Mouse (Mus musculus) CD4-positive helper T cell, adult 2 months (primary cell): ENCODE measurements around the gene Mllt3.

Experiments
- DNase-seq: peaks from one replicate; pipeline ENCODE4 v3.0.0-alpha.2; 2012; ENCODE audit warnings: low read depth, missing footprints, low spot score

Mllt3 gene

DNA sequence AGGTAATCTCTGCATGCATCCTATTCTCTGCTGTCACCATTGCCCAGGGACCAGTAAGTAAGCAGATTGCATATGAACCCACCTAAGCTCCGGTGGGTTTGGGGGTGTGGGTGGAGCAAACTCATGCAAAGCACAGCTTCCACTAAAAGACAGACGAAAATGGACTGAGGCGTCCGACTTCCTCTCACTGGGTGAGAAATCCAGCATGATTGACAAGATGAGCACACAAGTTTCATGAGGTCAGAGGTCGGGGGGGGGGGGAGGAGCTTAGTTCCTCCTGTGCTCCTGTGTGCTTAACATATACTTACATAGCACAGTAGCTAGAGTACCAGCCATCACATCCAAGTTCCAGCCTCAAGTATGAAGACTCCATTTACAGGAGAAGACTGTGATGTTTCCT, 206.8 kb downstream of the Mllt3 start:
- DNase-seq, result no peak

DNA sequence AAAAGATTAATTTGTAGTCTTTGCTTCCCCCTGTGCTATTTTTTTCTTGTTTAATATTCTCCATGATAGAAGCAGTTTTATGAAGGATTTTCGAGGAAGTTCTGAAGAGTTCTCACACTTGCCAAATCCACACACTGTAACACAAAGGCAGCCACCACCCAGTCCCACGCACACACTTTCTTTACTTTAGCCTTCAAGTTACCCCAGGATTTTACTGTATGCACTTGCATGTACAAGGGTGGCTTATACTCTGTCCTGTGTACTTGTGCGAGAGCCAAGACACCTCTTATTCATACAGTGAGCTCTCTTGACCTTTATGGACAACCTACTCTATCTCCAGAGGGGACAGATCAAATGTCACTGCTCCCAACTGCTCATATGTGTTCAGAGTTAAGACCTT, 209.5 kb downstream of the Mllt3 start:
- no peak for DNase-seq

DNA sequence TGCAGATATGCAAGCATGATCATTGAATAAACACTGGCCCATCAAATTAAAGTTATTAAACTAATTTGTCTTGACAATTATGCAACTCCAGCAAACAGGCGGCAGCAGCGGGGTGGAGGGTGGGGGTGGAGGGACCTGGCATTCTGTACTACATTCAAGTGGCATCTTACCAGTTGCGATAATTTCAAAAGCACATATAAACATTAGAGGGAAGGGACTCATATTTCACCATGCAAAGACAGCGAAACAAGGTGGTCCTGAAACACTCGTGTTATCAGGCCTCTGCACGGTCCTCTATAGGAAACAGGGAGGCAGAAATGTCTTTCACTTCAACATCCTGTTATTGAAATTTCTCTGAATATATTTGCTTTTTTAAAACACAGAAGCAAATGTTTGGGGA, 210.0 kb downstream of the Mllt3 start:
- no peak for DNase-seq

DNA sequence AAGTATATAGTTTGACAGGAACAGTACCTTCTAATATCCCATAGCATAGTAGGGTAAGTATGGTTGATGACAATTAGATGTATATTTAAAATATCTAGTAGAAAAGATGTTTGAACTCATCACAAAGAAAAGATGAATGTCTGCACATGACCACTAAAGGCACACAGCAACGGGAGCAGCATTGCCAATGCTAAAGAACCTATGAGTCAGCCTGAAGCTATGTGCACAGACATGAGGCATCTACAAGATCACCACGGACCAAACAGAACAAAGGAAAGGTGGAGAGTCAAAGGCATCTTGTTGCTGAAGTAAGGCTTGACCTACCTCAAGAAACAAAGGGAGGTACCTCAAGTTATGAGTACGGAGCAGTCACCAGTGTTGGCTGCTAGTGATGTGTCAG, 212.3 kb downstream of the Mllt3 start:
- DNase-seq, result no peak

DNA sequence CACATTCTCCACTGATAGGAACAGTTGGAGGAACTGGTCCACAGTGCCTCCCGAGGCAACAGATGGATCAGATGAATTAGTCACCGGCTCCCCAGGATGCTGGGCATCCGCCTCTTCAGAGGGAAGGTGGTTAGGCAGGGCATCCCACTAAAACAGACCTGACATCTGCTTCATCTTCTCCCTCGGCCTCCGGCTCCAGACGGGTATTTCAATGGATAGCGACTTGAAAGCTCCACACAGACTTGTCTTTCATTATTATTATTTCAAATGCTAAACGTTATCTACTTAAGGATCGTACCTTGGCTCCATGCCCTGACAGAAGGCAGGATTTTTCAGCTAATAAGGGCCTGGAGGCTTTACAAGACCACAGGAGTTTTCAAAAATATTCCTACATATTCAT, 214.0 kb downstream of the Mllt3 start:
- DNase-seq, result no peak

DNA sequence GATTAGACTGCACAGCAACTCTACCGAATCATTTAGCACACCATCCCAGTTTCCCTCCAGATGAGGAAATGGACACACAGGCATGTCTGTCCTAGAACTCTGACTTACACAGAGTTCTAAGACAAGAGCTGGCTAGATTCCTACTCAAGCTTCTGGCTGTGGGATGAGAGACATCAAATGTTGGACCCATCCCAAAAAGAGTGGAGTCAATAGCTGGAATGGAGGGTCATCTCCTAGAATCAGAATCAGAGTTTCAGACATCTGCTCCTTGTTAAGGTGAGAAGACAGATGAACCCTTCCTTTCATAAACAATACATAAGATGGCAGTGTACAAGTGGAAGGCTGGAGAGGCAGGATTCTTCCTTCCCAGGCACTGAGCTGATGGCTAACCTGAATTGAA, 214.9 kb downstream of the Mllt3 start:
- no peak for DNase-seq

DNA sequence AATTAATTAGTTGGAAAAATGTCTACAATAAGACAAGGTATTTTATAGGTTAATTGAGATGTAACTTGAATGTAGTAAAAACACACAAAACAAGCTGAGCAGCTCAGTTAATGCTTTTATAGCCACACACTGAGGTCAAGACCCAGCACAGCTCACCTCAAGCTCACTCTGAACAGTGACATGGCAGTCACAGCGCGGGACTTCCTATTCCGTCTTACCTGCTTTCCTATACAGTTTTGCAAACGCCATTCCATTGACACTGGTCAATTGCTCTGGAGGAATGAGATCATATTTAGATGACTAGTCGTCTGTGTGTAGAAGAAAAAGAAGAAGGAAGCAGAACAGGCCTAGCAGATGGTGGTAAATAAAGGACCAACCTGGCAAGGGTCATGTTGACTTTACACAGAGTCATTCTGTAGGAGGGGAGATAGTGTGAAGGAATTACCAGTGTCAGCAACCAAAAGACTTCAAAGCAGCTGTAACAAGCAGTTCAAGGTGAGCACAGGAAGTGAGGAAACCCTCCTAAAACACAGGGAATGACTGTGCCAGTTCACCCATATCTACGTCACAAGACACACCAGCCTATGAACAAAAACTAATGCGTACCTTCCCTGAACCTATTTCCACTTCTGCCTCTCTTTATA, 217.6 kb downstream of the Mllt3 start:
- DNase-seq, result no peak

DNA sequence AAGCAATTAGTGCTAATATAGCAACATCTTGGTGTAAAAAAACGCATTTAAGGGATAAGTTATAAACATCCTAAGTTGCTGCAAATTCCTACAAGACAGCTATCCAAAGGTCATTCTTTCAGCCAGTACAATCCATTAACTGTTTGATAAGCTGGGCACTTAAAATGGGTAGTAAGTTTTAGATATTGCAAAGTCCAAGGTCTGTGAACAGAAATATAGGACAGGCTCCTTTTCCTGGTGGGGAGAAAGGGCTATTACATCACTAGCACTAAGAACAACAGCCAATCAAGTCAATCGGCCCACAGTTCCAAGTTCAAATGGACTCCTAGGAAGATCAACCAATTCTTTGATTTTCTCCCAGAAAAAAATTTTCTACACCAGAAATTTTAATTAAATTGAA, 221.3 kb downstream of the Mllt3 start:
- DNase-seq, result no peak

DNA sequence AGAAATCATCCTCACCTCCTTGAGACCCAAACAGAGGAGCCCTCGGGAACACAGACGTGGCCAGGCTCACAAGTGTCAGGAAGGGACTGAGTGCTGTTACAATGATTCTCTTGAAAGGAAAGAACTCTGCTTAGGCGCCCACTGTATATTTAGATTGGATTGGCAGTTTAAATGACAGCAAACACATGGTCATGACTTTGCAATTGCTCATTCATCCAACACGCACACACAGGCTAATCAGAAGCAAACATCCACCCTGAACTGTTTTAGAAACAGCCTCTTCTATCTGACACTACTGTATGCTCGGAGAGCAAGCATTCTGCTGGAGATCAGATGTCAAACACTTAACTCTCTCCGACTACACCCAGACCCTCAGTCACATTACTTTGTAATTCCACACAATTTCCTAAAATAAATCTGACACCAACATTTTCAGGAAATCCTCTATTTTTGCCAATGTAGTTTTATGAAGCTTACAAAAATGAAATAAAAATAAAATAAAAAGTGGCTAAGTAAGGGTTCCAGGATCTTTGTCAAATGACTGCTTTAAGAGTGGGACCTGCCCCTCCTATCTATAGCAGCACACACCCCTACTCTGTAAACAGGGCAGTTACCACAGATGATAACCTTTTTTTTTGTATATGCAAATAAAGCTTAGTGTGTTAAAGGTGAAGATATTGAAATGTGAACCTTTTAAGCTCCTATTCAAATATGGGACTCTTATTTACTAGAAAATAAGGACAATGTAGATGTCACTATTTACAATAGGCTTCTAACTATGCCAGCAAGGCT, 226.8 kb downstream of the Mllt3 start:
- no peak for DNase-seq

DNA sequence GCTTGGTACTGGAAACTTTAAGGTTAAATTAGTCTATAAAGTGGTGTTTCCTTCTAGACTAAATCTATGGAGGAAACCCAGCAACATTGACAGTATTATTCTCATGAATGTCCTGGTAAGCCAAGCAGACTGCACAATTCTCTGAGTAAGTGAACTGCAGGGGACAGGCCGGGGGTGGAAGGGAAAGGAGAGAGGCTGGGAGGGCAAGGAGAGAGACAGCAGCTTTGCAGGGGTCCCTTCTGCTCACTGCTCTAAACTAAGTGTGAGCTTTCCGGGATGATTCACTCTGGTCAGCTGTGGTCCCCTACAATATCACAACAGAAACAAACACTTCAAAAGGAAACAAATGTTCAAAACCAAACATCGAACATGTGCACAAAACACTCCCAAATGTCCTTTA, 228.6 kb downstream of the Mllt3 start:
- DNase-seq, result no peak

DNA sequence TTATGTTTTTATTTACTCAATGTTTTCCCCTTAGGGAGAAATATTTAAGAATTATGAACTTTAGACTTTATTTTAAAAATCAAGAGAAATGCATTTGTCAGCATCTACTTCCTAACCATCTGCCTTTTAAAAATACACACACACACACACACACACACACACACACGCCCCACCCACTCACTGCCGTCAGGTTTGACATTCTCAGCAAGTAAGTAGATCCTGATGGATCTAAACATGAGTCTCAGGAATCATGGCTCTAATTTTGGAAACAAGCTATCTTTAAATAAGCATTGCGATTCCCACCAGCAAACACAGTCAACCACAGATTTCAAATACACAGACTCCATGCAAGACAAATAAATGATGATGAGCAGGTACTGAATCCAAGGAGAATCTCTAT, 229.9 kb downstream of the Mllt3 start:
- no peak for DNase-seq

DNA sequence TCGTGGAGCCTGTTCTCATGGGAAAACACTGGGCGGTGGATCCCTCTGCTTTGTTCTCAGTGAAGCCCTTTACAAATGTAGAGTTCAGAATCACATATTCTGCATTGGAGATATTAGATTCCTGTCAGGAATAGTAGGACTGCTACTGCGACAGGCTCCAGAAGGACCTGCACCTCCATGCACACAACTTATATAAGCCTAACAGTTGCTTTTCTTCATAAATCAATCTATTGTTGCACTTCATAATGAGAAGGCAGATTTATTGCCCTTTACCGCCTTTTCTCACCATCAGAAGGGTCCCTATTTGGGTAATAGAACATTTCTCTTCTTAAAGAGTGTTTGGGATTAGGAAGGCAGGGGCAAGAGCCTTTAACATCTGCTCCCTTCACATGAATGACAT, 231.0 kb downstream of the Mllt3 start:
- no peak for DNase-seq

DNA sequence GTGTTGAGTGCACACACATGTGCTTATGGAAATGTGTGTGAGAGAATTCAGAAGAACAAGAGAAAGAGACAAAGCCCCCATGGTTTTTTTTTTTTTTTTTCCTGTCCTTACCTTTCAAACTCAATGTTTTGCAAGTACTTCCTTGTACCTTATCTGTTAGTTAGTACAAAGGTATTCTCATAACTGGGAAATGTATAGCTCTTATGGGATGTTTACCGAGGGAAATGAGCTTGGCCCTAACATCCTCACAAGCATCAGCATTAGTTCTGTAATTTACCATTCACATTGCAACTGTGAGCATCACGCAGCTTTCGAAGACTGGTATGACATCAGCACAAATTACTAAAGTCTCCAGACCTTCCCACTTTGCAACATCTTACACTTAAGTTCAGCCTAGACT, 231.8 kb downstream of the Mllt3 start:
- DNase-seq, result no peak

DNA sequence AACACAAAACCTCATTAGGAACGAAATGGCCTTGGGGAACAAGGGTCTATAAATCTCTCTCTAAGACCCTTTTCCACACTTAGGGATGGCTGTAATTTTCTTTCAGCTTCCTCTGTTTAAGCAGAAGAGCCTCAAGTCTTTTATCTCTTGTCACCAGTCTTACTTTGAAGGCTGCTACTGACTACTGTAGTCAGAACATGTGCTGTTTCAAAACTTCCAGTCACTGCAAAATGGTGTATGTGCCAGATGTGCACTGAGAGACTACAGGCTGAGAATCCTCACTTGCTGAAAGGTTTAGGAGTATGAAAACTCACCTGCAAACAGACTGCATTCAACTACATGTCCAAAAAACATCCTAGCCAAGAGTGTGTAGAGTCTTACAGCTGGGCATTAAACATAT, 232.9 kb downstream of the Mllt3 start:
- DNase-seq, result no peak

DNA sequence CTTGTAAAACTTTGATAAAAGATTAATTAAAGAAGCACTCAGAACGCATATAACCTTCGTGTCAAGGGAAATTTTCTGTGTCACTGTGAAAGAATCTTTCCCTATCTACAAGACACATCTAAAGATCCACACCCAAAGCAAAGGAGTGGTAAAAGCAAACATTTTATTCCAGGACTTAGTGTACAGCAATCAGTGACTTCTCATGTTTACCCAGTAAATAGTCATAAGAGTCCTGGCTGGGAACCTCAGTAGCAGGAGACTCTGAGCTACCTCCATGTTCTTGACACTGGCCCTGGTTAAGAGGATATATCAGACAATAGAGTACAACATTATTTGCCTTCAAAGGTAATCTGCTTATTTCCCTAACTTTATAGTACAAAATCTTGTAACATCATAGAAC, 233.7 kb downstream of the Mllt3 start:
- no peak for DNase-seq

DNA sequence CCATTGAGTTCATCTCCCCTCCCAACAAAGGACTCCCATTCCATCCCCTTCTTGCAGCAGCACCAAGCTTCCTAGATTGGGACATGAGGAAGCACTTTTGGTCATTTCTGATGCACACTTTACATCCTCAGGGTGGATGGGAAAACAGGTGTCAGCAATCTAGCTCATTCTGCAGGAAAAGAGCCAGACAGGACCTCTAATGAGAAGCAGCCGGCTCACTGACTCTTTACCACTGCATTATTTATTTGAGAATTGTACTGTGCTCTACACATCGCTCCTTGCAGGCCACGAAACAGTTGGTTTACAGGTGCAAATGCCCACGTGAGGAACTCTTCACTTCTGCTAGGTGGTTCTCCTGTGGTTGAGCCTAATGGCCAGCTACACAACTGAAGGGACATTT, 237.9 kb downstream of the Mllt3 start:
- no peak for DNase-seq

DNA sequence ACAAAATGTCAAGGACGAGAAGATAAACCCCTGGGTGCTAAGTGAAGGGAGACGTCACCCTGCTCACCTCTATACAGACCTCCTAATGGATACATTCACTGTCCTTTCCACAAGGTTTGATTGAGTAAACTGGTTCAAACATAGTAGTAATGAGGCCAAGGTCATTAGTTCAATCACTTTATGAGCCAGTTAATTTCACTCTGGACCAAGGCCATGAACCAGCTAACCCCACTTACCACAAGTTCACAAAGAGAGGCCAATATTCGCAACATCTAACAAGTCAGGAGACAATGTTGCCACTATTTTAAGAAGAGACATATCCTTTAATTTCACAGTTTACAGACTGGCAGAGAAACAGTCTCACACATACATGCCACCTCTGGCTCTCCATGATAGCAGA, 238.9 kb downstream of the Mllt3 start:
- DNase-seq, result no peak

DNA sequence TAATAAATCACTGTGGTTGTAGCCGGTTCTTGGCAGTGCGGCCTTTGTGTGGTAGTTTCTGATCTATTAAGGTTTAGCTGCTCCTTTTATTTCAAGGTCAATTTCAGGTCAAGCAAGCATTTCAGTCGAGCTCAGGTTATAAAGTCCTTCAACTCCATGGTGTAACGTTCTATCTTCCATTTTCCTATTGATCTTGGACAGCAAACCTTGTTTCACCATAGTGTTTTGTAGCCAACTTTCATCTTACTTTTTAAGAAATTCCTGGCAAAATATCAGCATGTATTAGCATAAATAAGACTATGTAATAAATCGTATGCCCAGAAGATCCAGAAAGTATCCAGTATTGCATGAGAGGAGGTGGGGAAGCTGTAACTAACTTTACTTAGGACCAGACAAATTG, 240.7 kb downstream of the Mllt3 start:
- no peak for DNase-seq

DNA sequence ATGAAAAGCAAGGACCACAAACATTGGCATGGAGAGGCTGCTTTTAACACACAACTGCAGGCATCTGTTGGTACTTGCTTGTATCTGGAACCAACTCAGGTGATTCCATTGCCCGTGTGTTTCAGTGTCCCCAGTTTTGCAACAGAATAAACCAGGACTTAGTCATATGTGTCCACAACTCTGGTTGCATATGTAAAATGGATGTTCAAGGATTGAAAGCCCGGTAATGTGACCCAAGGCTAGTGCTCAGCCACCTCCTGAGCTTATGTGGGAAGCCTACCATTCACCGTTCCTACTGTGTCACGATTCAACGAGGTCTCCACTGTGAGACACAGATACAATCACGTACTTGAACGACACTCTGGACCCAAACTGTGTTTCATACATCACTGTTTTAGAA, 243.7 kb downstream of the Mllt3 start:
- no peak for DNase-seq

DNA sequence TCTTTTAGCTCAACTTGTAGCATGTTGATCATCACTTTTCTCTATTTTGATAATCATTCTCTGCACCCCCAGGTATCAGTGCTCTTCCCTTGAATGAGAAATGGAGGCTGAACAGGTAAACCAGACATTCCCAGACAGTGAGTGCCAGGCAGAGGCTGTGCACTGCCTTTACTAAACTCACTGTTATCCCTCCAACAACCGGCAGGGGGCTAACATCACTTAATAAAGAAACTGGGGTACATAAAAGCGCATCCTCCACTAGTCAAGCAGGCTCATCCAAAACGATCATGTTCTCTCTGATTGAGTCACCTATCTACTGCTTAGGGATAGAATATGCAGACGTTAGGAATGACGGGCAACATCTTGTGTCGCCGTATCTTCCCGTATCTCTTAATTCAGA, 244.5 kb downstream of the Mllt3 start:
- DNase-seq, result peak; percentile 57

DNA sequence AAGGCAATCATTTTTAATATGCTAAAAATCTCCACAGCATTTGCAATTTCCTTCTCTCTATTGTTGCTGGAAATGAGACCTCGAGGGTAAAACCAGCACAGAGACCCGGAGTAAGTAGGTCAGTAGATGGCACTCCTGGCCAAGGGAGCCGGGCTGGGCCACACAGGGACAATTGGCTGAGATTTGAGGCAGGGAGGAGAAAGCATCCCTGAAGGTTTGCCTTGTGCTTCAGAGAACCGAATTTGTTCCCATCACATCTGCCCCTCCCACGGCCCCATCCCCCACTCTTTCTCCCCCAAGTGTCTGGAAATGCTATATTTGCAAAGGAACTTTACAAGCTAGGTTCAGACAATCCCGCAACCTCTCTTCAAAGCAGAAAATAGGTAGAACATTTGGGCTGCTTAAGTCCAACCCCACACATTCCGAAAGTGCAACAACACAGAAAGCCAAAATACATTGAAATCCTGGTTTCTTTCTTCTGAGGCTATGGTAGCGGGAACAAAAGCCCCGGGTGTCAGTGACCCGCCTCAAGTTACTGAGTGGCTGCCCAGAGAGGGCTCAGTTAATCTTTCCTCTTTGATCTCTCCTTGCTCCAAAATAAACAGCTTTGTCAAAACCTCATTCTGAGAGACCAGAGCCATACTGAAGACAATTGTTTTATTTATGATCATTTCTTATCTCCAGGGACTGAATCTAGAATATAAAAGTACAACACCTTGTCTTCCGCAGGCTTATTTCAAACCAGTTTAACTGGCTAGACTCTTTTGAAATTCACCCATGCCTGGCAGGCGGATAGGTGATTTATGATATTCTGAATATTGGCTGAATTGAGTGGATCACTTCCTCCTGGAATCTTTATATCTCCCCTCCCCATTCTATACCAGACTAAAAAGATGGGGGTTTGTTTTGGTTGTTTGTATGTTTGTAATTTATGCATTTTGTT, 247.8 kb downstream of the Mllt3 start:
- DNase-seq, result no peak

DNA sequence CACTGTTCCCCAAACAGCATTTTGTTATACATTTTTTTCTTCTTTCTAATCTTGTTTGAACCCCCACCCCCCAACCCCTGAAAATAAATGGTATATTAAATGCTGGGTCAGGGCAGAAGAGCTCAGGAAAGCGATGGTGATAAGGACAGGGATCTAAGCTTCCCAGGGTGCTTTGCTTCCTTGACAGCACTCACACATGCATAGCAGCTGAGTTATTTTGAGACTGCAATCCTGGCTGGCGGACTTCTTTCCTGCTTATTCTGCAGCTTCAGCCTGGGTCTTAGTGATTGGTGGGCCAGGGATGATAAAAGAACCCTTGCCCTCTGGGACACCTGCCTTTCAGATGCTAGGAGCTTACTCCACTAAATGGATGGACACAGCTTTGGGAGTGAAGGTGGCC, 249.4 kb downstream of the Mllt3 start:
- DNase-seq, result no peak

DNA sequence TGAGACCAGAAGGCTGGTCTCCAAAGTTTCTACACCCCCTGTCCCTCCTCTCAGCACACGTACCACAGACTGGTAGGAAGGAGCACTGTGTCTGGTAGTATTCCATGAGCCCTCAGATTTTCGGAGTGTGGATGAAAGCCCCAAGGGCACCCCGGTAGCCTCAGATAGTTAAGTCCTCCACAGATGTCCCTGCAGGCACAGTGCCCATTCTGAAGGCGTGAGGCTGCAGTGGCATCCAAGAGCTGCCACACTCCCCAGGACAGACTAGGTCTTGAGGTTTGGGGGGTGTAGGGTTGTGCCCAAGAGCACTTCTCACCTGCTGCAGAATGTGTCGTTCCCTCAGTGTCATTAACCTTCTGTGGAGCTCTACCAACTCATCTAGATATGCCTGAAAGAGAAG, 251.2 kb downstream of the Mllt3 start:
- DNase-seq, result no peak
